Mouse (Mus musculus) layer of hippocampus, postnatal 14 days (tissue): ENCODE results near the gene S100a10. TPM values are rescaled to one million over a fixed set of nuclear protein-coding genes. Genes with fewer than 3 reads are reported as not detected.
A peak's percentile ranks its signal among the peaks of the same experiment; 100 is the strongest.

ENCODE experiments used
- DNase-seq, 2 experiments: peaks; one replicate each; pipeline ENCODE4 v3.0.0; 2021 to 2022; ENCODE audit warnings: low spot score in 2 of 2, mixed read lengths in 1 of 2
- total RNA-seq, 2 experiments: library from RNA; stranded (reverse); gene quantifications; 2 replicates each; pipeline ENCODE4 v1.2.3; 2021

S100a10 gene
- total RNA-seq, 2 experiments from 2014 or later, result 31.1 to 34.9 TPM

GRCm38 (mm10) chr3:93547099-93547648 is 7.7 kb upstream of the S100a10 start:
- DNase-seq, result peak; percentile 73 to 76

- no peak for DNase-seq
These were observed 6.9 kb upstream of the S100a10 start for GRCm38 (mm10) chr3:93547749-93548540.

GRCm38 (mm10) chr3:93548541-93549266 is 6.2 kb upstream of the S100a10 start:
- DNase-seq, result no peak

- DNase-seq, result no peak
These were observed 4.9 kb upstream of the S100a10 start for GRCm38 (mm10) chr3:93549986-93550385.

- DNase-seq, result no peak
These were observed 2.7 kb upstream of the S100a10 start for GRCm38 (mm10) chr3:93551950-93552901.

GRCm38 (mm10) chr3:93553311-93553710 is 1.6 kb upstream of the S100a10 start:
- no peak for DNase-seq

- no peak for DNase-seq
These were observed 1.0 kb upstream of the S100a10 start for GRCm38 (mm10) chr3:93553765-93554378.

GRCm38 (mm10) chr3:93554379-93554980 is 400 bp upstream of the S100a10 start:
- no peak for DNase-seq

- DNase-seq, result peak in 1 of 2 experiments; percentile 19
These were observed 986 bp downstream of the S100a10 start for GRCm38 (mm10) chr3:93555878-93556254.

- DNase-seq, result no peak
These were observed 1.7 kb downstream of the S100a10 start for GRCm38 (mm10) chr3:93556599-93556998.

- no peak for DNase-seq
These were observed 2.6 kb downstream of the S100a10 start for GRCm38 (mm10) chr3:93557471-93557870.

- no peak for DNase-seq
These were observed 5.1 kb downstream of the S100a10 start for GRCm38 (mm10) chr3:93559961-93560360.

GRCm38 (mm10) chr3:93562372-93562771 is 7.5 kb downstream of the S100a10 start:
- no peak for DNase-seq

- no peak for DNase-seq
These were observed 8.3 kb downstream of the S100a10 start for GRCm38 (mm10) chr3:93563216-93563615.

GRCm38 (mm10) chr3:93566892-93567291 is 12.0 kb downstream of the S100a10 start:
- DNase-seq, result no peak

GRCm38 (mm10) chr3:93567721-93568120 is 12.8 kb downstream of the S100a10 start:
- DNase-seq, result no peak

- peak; percentile 54 to 72 for DNase-seq
These were observed 13.7 kb downstream of the S100a10 start for GRCm38 (mm10) chr3:93568428-93569040.

GRCm38 (mm10) chr3:93569046-93569445 is 14.2 kb downstream of the S100a10 start:
- no peak for DNase-seq

GRCm38 (mm10) chr3:93572058-93572791 is 17.3 kb downstream of the S100a10 start:
- DNase-seq, result no peak
